8 mouse cellular contexts compared by ENCODE assay signal in genomic region chr6:113469021-113469420, GRCm38 (mm10). TPM values are rescaled to one million over a fixed set of nuclear protein-coding genes. Genes with fewer than 3 reads are reported as not detected.
DNase-seq lines count a peak whose midpoint lies in the region; ATAC-seq and TF ChIP-seq lines count a peak whose summit lies in the region.

No protein-coding gene starts in this region.

- peak overlapping the region; percentile 66 for H3K4me2 ChIP-seq in liver, embryonic 14.5 days (ENCODE audit: low read depth)
- peak overlapping the region; percentile 76 for H3K4me2 ChIP-seq in stomach, embryonic 15.5 days

- 0 out of 4 replicates have a peak, but pooled peaks cover 0 to 2% of the 10 kb centered on the region in 2 experiments for H3K4me1 ChIP-seq in liver, embryonic 14.5 days (replicated peaks; ENCODE audit: control insufficient read depth in 2 of 2, insufficient read depth in 2 of 2, low read length in 1 of 2)
- H3K4me1 ChIP-seq in stomach, embryonic 15.5 days: peaks cover 23% of the 10 kb centered on the region

- DNase-seq in CD4-positive helper T cell, adult 2 months (ENCODE audit: low read depth, low spot score): peak; percentile 77
- DNase-seq in adrenal gland, adult 2 months: peak; percentile 63
- peak; percentile 74 for DNase-seq in embryo, embryonic 9.5 days (ENCODE audit: extremely low spot score)
- peak; percentile 55 to 73 for DNase-seq in heart, adult 9 months (ENCODE audit: low spot score in 2 of 2)
- peak; percentile 74 to 83 for DNase-seq in kidney, adult 8-10 months
- peak in 2 of 3 experiments; percentile 40 to 52 for DNase-seq in liver, embryonic 14.5 days (ENCODE audit: low read depth in 3 of 3, low spot score in 3 of 3)
- DNase-seq in natural killer cell, adult 2 months (ENCODE audit: low spot score in 2 of 2): peak; percentile 64 to 77

- no peak overlapping the region for H3K27ac ChIP-seq in liver, embryonic 14.5 days
- H3K27ac ChIP-seq in stomach, embryonic 15.5 days: no peak overlapping the region

- no peaks in the 10 kb centered on the region for H3K36me3 ChIP-seq in liver, embryonic 14.5 days (replicated peaks; ENCODE audit: control insufficient read depth, insufficient read depth, low read depth)
- H3K36me3 ChIP-seq in stomach, embryonic 15.5 days: no peaks in the 10 kb centered on the region

- peak; percentile 51 for ATAC-seq in liver, embryonic 14.5 days (ENCODE audit: insufficient read depth)
- peak; percentile 27; the same call in 1 of the 2 replicates for ATAC-seq in stomach, embryonic 15.5 days (ENCODE audit: insufficient read depth, low FRiP score, low read depth)

- H3K27me3 ChIP-seq in liver, embryonic 14.5 days (ENCODE audit: control insufficient read depth, insufficient read depth, low read length): peaks cover 11% of the 10 kb centered on the region
- H3K27me3 ChIP-seq in stomach, embryonic 15.5 days (replicated peaks): peaks cover 5% of the 10 kb centered on the region; the same call in 1 of the 2 replicates

- H3K9me3 ChIP-seq in liver, embryonic 14.5 days (ENCODE audit: control insufficient read depth, low read length): no peaks in the 10 kb centered on the region
- no peaks in the 10 kb centered on the region for H3K9me3 ChIP-seq in stomach, embryonic 15.5 days

- WGBS in liver, embryonic 14.5 days (ENCODE audit: insufficient replicate concordance): 4% methylated on average over 9 of the region's 9 CpGs
- 6% methylated on average over 9 of the region's 9 CpGs for WGBS in stomach, embryonic 15.5 days

- no peak overlapping the region for H3K9ac ChIP-seq in liver, embryonic 14.5 days (replicated peaks)
- 0 out of 2 replicates have a peak overlapping the region, but pooled peaks have one; percentile 1 for H3K9ac ChIP-seq in stomach, embryonic 15.5 days

- no peak for TF ChIP-seq EP300 in liver, embryonic 14.5 days (IDR thresholded peaks at IDR 0.05; ENCODE audit: low read depth)

- TF ChIP-seq CTCF in liver, embryonic 14.5 days (IDR thresholded peaks at IDR 0.05; ENCODE audit: low read depth): peak; percentile 83

- H3K4me3 ChIP-seq in liver, embryonic 14.5 days (ENCODE audit: insufficient read depth in 1 of 2, low read depth in 2 of 2, low read length in 2 of 2): peak overlapping the region; percentile 0 to 34; a peak in 2 of 4 replicates
- peak overlapping the region; percentile 36 for H3K4me3 ChIP-seq in stomach, embryonic 15.5 days (replicated peaks)

RNA-seq across cellular contexts. Expression of gene Il17rc, which starts 2.2 kb away (rescaled TPM):
- total RNA-seq in adrenal gland, adult 2 months (2021): 10 to 100 TPM; 17.0 to 22.0 TPM
- polyA plus RNA-seq in adrenal gland, adult 2 months (2012; rRNA removed): 90.8 and 103 TPM in 2 replicates
- 3.4 and 4.3 TPM in 2 replicates for polyA plus RNA-seq in liver, embryonic 14.5 days (2012; rRNA removed)
- polyA plus RNA-seq in liver, embryonic 14.5 days (2014; fragmentation: Nextera tagmentation; extraction: Ambion mirVana): 3.4 and 5.6 TPM in 2 replicates
- polyA plus RNA-seq in stomach, embryonic 15.5 days (2015; fragmentation: Nextera tagmentation; extraction: Ambion mirVana): 26.4 and 26.7 TPM in 2 replicates

RNA-seq across cellular contexts. Expression of gene Il17re, which starts 10.7 kb away (rescaled TPM):
- total RNA-seq in adrenal gland, adult 2 months (2021): 1 to 10 TPM; 1.1 to 1.9 TPM
- polyA plus RNA-seq in adrenal gland, adult 2 months (2012; rRNA removed): 4.0 TPM in 2 replicates
- polyA plus RNA-seq in liver, embryonic 14.5 days (2012; rRNA removed): 0.11 and 0.24 TPM in 2 replicates
- 0.08 TPM in 1 of 2 replicates, not detected in the other for polyA plus RNA-seq in liver, embryonic 14.5 days (2014; fragmentation: Nextera tagmentation; extraction: Ambion mirVana)
- 16.8 and 18.2 TPM in 2 replicates for polyA plus RNA-seq in stomach, embryonic 15.5 days (2015; fragmentation: Nextera tagmentation; extraction: Ambion mirVana)

RNA-seq across cellular contexts. Expression of gene Creld1, which starts 14.1 kb away (rescaled TPM):
- 10 to 100 TPM; 44.7 to 58.5 TPM for total RNA-seq in adrenal gland, adult 2 months (2021)
- polyA plus RNA-seq in adrenal gland, adult 2 months (2012; rRNA removed): 30.0 and 31.1 TPM in 2 replicates
- polyA plus RNA-seq in liver, embryonic 14.5 days (2012; rRNA removed): 2.7 and 3.1 TPM in 2 replicates
- polyA plus RNA-seq in liver, embryonic 14.5 days (2014; fragmentation: Nextera tagmentation; extraction: Ambion mirVana): 3.9 and 5.1 TPM in 2 replicates
- polyA plus RNA-seq in stomach, embryonic 15.5 days (2015; fragmentation: Nextera tagmentation; extraction: Ambion mirVana): 23.2 and 23.3 TPM in 2 replicates

RNA-seq across cellular contexts. Expression of gene Jagn1, which starts 26.7 kb away (rescaled TPM):
- 10 to 100 TPM; 50.5 TPM for total RNA-seq in adrenal gland, adult 2 months (2021)
- polyA plus RNA-seq in adrenal gland, adult 2 months (2012; rRNA removed): 49.5 and 64.3 TPM in 2 replicates
- polyA plus RNA-seq in liver, embryonic 14.5 days (2012; rRNA removed): 23.1 and 24.3 TPM in 2 replicates
- 27.0 and 31.7 TPM in 2 replicates for polyA plus RNA-seq in liver, embryonic 14.5 days (2014; fragmentation: Nextera tagmentation; extraction: Ambion mirVana)
- polyA plus RNA-seq in stomach, embryonic 15.5 days (2015; fragmentation: Nextera tagmentation; extraction: Ambion mirVana): 84.2 and 91.1 TPM in 2 replicates

RNA-seq across cellular contexts. Expression of gene Prrt3, which starts 32.7 kb away (rescaled TPM):
- under 1 TPM; 0.09 to 0.21 TPM for total RNA-seq in adrenal gland, adult 2 months (2021)
- 0.32 and 0.33 TPM in 2 replicates for polyA plus RNA-seq in adrenal gland, adult 2 months (2012; rRNA removed)
- not detected in 2 replicates for polyA plus RNA-seq in liver, embryonic 14.5 days (2012; rRNA removed)
- polyA plus RNA-seq in liver, embryonic 14.5 days (2014; fragmentation: Nextera tagmentation; extraction: Ambion mirVana): not detected in 2 replicates
- polyA plus RNA-seq in stomach, embryonic 15.5 days (2015; fragmentation: Nextera tagmentation; extraction: Ambion mirVana): 0.40 and 0.54 TPM in 2 replicates
